Mouse (Mus musculus): Measurements from ENCODE around the gene Dlx4. TPM values are rescaled to one million over a fixed set of nuclear protein-coding genes. Genes with fewer than 3 reads are reported as not detected.

Dlx4 gene
- polyA plus RNA-seq, 1 experiment: not detected

GRCm38 (mm10) chr11:95153116-95153515 lies 7.1 kb upstream of the Dlx4 start:
- H3K36me3 ChIP-seq (ENCODE audit: control insufficient read depth, insufficient read depth, low read length): no peaks in the 10 kb centered on the region
- WGBS: 76% methylated on average over 5 of the region's 5 CpGs
- no peak for DNase-seq (ENCODE audit: low read depth in 1 of 2, low spot score in 2 of 2)
- H3K4me1 ChIP-seq (ENCODE audit: control insufficient read depth, insufficient read depth, insufficient read length): no peaks in the 10 kb centered on the region
- H3K27ac ChIP-seq (ENCODE audit: insufficient read depth, low read length): no peak overlapping the region
- TF ChIP-seq POLR2A (IDR thresholded peaks at IDR 0.05; ENCODE audit: low read depth, low read length): no peak
- no peak for TF ChIP-seq CTCF (IDR thresholded peaks at IDR 0.05; ENCODE audit: extremely low read depth, insufficient read depth, insufficient read length, insufficient replicate concordance)
- H3K4me3 ChIP-seq (ENCODE audit: extremely low read depth, insufficient read depth, insufficient read length): no peak overlapping the region
- H3K27me3 ChIP-seq (ENCODE audit: control insufficient read depth, insufficient read depth, low read length): peaks cover 17% of the 10 kb centered on the region

GRCm38 (mm10) chr11:95150269-95151049 lies 4.4 kb upstream of the Dlx4 start:
- no peaks in the 10 kb centered on the region for H3K36me3 ChIP-seq (ENCODE audit: control insufficient read depth, insufficient read depth, low read length)
- H3K27me3 ChIP-seq (ENCODE audit: control insufficient read depth, insufficient read depth, low read length): peaks cover 24% of the 10 kb centered on the region
- no peak for TF ChIP-seq CTCF (IDR thresholded peaks at IDR 0.05; ENCODE audit: extremely low read depth, insufficient read depth, insufficient read length, insufficient replicate concordance)
- H3K4me1 ChIP-seq (ENCODE audit: control insufficient read depth, insufficient read depth, insufficient read length): no peaks in the 10 kb centered on the region
- 5% methylated on average over 33 of the region's 33 CpGs for WGBS
- H3K4me3 ChIP-seq (ENCODE audit: extremely low read depth, insufficient read depth, insufficient read length): no peak overlapping the region
- no peak for DNase-seq (ENCODE audit: low read depth in 1 of 2, low spot score in 2 of 2)
- no peak overlapping the region for H3K27ac ChIP-seq (ENCODE audit: insufficient read depth, low read length)

- TF ChIP-seq POLR2A (IDR thresholded peaks at IDR 0.05; ENCODE audit: low read depth, low read length) (no peak), CTCF (IDR thresholded peaks at IDR 0.05; ENCODE audit: extremely low read depth, insufficient read depth, insufficient read length, insufficient replicate concordance) (no peak)
- WGBS: 7% methylated on average over 27 of the region's 27 CpGs
- H3K27me3 ChIP-seq (ENCODE audit: control insufficient read depth, insufficient read depth, low read length): peaks cover 29% of the 10 kb centered on the region
Observed at GRCm38 (mm10) chr11:95149462-95150268, 3.6 kb upstream of the Dlx4 start.

GRCm38 (mm10) chr11:95148754-95149153 lies 2.7 kb upstream of the Dlx4 start:
- WGBS: 15% methylated on average over 9 of the region's 9 CpGs
- H3K36me3 ChIP-seq (ENCODE audit: control insufficient read depth, insufficient read depth, low read length): no peaks in the 10 kb centered on the region
- no peak for DNase-seq (ENCODE audit: low read depth in 1 of 2, low spot score in 2 of 2)
- H3K4me3 ChIP-seq (ENCODE audit: extremely low read depth, insufficient read depth, insufficient read length): no peak overlapping the region
- TF ChIP-seq POLR2A (IDR thresholded peaks at IDR 0.05; ENCODE audit: low read depth, low read length): no peak
- TF ChIP-seq CTCF (IDR thresholded peaks at IDR 0.05; ENCODE audit: extremely low read depth, insufficient read depth, insufficient read length, insufficient replicate concordance): no peak
- H3K27me3 ChIP-seq (ENCODE audit: control insufficient read depth, insufficient read depth, low read length): peaks cover 32% of the 10 kb centered on the region
- H3K27ac ChIP-seq (ENCODE audit: insufficient read depth, low read length): no peak overlapping the region
- no peaks in the 10 kb centered on the region; the same call in 1 of the 2 replicates for H3K4me1 ChIP-seq (ENCODE audit: control insufficient read depth, insufficient read depth, insufficient read length)

More at GRCm38 (mm10) chr11:95149462-95150268, 3.6 kb upstream of the Dlx4 start:
- no peak overlapping the region for H3K4me3 ChIP-seq (ENCODE audit: extremely low read depth, insufficient read depth, insufficient read length)
- H3K27ac ChIP-seq (ENCODE audit: insufficient read depth, low read length): no peak overlapping the region
- no peaks in the 10 kb centered on the region for H3K36me3 ChIP-seq (ENCODE audit: control insufficient read depth, insufficient read depth, low read length)
- no peaks in the 10 kb centered on the region; the same call in 1 of the 2 replicates for H3K4me1 ChIP-seq (ENCODE audit: control insufficient read depth, insufficient read depth, insufficient read length)
- DNase-seq (ENCODE audit: low read depth in 1 of 2, low spot score in 2 of 2): no peak

- Histone ChIP-seq H3K27ac (ENCODE audit: insufficient read depth, low read length) (no peak overlapping the region), H3K4me3 (ENCODE audit: extremely low read depth, insufficient read depth, insufficient read length) (peak overlapping the region; percentile 35; the same call in 1 of the 2 replicates), H3K36me3 (ENCODE audit: control insufficient read depth, insufficient read depth, low read length) (no peaks in the 10 kb centered on the region), H3K4me1 (ENCODE audit: control insufficient read depth, insufficient read depth, insufficient read length) (no peaks in the 10 kb centered on the region; the same call in 1 of the 2 replicates), H3K27me3 (ENCODE audit: control insufficient read depth, insufficient read depth, low read length) (peaks cover 40% of the 10 kb centered on the region)
- WGBS: 2% methylated on average over 34 of the region's 34 CpGs
- DNase-seq (ENCODE audit: low read depth in 1 of 2, low spot score in 2 of 2): no peak
- no peak for TF ChIP-seq CTCF (IDR thresholded peaks at IDR 0.05; ENCODE audit: extremely low read depth, insufficient read depth, insufficient read length, insufficient replicate concordance)
- TF ChIP-seq POLR2A (IDR thresholded peaks at IDR 0.05; ENCODE audit: low read depth, low read length): no peak
Observed at GRCm38 (mm10) chr11:95144946-95145483, 1.0 kb downstream of the Dlx4 start.

- H3K4me1 ChIP-seq (ENCODE audit: control insufficient read depth, insufficient read depth, insufficient read length): no peaks in the 10 kb centered on the region; the same call in 1 of the 2 replicates
- no peaks in the 10 kb centered on the region for H3K36me3 ChIP-seq (ENCODE audit: control insufficient read depth, insufficient read depth, low read length)
- DNase-seq (ENCODE audit: low read depth in 1 of 2, low spot score in 2 of 2): no peak
- WGBS: 20% methylated on average over 9 of the region's 9 CpGs
- 0 out of 2 replicates have a peak overlapping the region, but pooled peaks have one; percentile 35 for H3K4me3 ChIP-seq (ENCODE audit: extremely low read depth, insufficient read depth, insufficient read length)
- no peak for TF ChIP-seq POLR2A (IDR thresholded peaks at IDR 0.05; ENCODE audit: low read depth, low read length)
- TF ChIP-seq CTCF (IDR thresholded peaks at IDR 0.05; ENCODE audit: extremely low read depth, insufficient read depth, insufficient read length, insufficient replicate concordance): no peak
- H3K27ac ChIP-seq (ENCODE audit: insufficient read depth, low read length): no peak overlapping the region
- H3K27me3 ChIP-seq (ENCODE audit: control insufficient read depth, insufficient read depth, low read length): peaks cover 35% of the 10 kb centered on the region
Observed at GRCm38 (mm10) chr11:95144091-95144945, 1.7 kb downstream of the Dlx4 start.

All from spleen, adult 2 months (tissue).